Mouse (Mus musculus) cerebellum, postnatal 4 days (tissue): ENCODE data around the gene Hpse.

Experiments used
- DNase-seq, 2 experiments: peaks; one replicate each; pipeline ENCODE4 v3.0.0; 2022; ENCODE audit warnings: low spot score in 2 of 2, mixed read lengths in 1 of 2

Hpse gene

GRCm38 (mm10) chr5:100697398-100697797 lies 22.1 kb downstream of the Hpse start:
- DNase-seq, result no peak

DNA sequence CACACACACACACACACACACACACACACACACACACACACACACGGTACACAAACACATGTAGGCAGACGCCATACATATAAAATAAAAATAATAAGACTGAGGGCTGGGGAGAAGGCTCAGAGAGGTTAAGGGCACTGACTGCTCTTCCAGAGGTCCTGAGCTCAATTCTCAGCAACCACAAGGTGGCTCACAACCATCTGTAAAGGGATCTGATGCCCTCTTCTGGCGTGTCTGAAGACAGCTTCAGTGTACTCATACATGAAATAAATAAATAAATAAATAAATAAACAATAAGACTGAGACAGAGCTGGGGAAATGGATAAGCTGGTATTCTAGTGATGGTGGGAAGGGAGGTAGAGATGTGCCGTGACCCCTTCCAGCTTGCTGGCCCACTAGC lies 33.9 kb downstream of the Hpse start:
- DNase-seq, result no peak

DNA sequence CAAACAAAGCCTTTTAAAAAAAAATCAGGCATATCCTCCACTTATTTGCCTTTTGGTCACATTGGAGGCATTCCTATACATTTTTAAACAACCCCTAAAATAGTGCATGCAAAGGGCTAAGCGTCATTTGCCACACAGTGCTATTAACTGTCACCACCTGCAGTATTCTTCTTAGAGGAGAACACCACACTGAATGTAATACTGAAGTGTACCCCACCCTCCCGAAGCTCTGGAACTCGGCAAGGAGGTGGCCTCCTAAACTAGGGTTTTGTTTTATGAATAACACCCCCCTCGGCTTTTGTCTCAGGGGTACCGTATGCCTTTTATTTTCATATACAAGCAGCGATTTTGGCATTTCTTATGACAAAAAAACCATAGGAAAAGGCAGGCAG lies 39.0 kb downstream of the Hpse start:
- DNase-seq, result no peak

DNA sequence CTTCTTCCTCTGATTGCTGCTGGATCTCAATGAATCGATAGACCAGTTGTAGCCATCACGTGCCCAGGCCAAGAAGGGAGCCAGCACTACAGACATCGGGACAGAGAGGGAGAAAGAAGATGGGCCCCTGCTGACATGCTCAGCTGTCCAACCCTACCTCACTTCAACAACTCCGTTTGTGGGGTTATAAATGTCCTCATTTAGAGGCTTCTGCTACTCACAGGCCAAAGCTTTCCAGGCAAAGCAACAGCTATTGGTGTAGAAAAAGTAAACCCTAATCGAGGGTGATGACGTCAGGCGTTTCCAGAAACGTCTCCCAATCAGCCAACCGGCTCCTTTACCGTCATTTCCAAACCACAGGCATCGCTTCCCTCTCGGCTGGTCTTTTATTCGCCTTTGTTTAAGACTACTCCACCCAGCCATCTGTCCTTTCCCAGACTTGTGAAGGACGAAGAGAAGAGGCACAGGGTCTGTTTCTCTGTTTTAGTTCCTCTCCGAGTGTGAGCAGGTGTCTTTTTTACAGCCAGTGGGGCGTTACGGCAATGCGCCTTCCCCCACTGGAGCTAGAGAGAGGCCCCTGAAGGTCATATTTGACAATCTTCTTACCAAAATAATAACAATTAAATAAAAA lies 39.5 kb downstream of the Hpse start:
- no peak for DNase-seq

DNA sequence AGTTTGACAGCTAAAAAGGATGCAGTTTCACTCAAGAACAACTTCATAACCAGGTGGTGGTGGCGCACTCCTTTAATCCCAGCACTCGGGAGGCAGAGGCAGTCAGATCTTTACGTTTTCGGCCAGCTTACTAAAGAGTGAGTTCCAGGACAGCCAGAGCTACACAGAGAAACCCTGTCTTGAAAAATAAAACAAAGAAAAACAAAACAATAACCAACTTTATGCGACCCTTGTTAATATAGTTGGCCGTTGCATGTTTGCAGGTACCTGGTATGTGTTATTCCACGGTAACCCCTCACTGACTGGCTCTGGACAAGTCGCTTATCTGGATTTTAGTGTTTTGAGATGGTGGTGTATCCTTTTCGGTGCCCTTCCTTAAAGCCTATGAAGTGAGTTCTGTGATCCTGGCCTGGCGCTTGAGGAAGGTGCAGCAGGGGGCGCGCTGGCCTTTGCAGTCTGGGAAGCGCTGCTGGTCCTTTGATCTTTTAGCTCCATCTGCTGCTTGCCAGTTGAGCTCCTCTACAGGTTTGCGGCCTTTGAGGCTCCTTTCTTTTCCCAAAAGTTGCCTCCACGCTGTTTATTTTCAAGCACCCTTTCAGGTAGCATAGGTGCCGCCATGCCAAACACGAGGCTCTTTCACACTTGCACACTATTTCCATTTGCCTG lies 44.7 kb downstream of the Hpse start, which contains the start of gene Coq2:
Gene Coq2, minus strand, starts transcription at position 430 of the 666 bp plus-strand sequence.
- DNase-seq, result peak; percentile 54 to 73

DNA sequence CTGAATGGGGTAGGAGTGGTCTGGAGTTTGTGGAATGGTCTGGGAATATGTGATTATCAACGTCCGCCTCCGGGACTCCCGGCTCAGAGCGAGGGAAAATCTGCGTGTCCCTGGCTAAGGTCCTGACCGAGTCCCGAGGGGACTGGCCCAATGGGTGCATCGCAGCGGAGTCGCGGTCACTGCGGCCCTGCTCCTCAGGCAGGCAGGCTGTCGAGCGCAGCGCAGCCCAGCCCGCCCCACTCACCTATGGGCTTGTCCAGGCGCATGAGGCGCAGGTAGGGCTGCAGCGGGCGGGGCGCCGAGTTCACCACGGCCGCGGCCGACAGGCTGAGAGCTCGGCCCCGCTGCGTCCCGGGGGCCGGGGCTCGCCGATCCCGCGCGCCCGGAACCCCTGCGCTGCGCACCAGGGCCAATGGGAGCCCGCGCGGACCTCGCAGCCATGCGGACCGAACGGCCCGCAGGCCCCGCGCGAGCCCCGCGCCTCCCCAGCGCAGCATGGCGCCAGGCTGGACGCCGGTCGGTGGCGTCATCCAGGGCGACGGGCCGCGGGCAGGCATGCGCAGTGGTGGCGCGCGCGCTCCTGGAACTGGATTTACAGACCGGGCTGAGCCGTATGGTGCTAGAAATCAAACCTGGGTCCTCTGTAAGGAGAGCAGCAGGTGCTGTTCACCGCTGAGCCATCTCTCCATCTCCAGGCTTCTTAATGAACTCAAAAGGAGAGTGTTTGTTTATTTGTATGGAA lies 45.6 kb downstream of the Hpse start:
- peak; percentile 85 to 88 for DNase-seq

- DNase-seq, result no peak
Observed at GRCm38 (mm10) chr5:100672403-100672802, 47.1 kb downstream of the Hpse start.

- no peak for DNase-seq
Observed at GRCm38 (mm10) chr5:100671897-100672296, 47.6 kb downstream of the Hpse start.

GRCm38 (mm10) chr5:100671398-100671797 lies 48.1 kb downstream of the Hpse start:
- DNase-seq, result peak in 1 of 2 experiments; percentile 56

DNA sequence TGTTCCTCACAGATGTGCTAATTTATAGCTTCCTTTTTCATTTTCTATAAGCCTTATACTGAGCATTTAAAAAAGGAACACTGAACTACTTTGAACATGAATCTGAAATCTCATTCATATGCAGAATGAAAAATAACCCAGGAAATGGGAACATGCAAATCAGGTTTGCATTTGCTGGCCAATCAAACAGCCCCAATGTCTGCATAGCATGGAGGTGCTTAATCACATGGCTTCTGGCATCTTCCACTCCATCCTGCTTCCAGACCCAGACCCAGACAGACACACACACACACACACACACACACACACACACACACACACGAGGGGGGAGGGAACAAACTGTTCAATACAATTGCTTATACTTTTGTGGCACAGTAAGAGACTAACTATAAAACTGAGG lies 52.6 kb downstream of the Hpse start:
- no peak for DNase-seq

GRCm38 (mm10) chr5:100663854-100664253 lies 55.7 kb downstream of the Hpse start:
- no peak for DNase-seq

- DNase-seq, result no peak
Observed at GRCm38 (mm10) chr5:100663011-100663410, 56.5 kb downstream of the Hpse start.

- no peak for DNase-seq
Observed at GRCm38 (mm10) chr5:100658460-100658859, 61.1 kb downstream of the Hpse start.

GRCm38 (mm10) chr5:100656352-100656751 lies 63.2 kb downstream of the Hpse start:
- DNase-seq, result no peak

DNA sequence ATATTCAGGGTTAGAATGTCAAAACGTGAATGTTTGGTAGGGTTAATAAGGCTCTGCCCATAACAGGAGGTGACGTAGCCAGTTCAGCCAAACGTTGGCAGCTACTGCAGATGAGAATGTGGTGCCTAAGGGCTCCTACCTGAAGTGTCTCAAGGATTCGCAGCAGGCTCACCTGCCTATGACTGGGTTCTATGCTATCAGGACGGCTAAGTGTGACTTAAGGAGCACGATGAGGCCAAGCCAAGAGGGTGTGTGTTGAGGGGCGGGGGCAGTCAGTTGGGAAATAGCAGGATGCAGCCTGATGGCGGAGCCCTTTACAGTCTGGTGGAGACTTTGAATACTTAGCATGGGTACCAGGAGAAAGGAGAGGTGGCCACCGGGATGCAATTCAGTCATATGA lies 67.2 kb downstream of the Hpse start:
- DNase-seq, result no peak

- DNase-seq, result no peak
Observed at GRCm38 (mm10) chr5:100651486-100651885, 68.0 kb downstream of the Hpse start.

- no peak for DNase-seq
Observed at GRCm38 (mm10) chr5:100650969-100651368, 68.5 kb downstream of the Hpse start.

GRCm38 (mm10) chr5:100648546-100648945 lies 71.0 kb downstream of the Hpse start:
- DNase-seq, result no peak

- DNase-seq, result no peak
Observed at GRCm38 (mm10) chr5:100648046-100648445, 71.5 kb downstream of the Hpse start.

- DNase-seq, result no peak
Observed at GRCm38 (mm10) chr5:100646558-100646957, 73.0 kb downstream of the Hpse start.

DNA sequence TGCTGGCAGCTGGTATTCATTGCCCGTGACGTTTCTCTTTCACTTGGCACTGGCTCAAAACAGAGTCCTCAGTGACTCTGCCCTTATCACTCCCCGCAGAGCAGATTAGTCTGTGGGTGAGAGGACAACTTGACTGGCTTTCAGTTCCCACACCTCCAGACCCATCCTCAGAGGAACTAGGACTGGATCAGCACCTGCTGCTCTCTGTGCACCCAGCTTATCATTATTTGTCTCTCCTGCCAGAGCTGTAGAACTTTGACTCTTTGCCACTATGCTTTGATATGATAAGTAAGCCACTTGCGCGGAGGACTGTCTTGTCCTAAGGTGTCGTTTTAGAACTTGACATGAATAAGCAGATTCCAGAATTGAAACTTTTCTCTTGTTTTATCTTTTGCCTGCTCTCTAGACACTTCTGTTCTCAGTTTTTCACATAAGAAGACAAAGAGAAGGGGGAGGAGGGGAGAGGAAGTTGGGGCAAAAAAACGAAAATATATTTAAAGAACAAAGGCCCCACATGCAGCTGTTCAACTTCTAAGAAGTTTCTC lies 75.5 kb downstream of the Hpse start:
- no peak for DNase-seq

DNA sequence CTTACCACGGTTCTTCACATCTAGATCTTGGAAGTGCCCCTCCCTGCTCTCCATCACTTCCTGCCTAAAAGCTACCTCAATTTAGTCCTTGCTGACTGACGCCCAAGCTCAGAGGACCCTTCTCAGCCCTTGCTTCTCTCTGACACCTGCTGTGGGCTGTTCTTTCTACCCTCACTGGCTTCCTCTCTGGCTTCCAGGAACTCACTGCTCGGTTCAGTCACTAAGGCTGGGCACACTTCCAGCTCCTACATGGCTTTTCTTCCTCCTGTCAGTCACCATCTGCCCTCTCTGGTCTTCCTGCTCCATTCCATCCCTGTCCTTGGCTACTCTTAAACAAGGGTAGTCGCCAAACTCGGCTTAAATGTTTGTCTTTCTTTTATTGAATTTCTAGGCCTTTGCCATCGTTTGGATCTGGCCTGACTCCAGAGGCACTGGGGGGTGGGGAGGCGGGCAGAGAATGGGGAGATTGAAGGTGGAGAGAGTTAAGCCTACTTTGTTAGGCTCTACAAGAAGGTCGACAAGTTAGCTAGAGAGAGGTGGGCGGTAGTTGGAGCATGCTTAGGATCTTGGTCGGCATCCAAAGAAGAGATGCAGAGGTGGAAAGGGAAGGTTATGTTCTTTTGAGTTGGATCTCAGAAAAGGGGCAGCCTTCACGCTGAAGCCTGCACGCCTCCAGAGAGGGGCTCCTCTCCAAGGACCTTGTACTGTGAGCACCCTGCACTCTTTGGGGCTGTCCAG lies 76.1 kb downstream of the Hpse start:
- DNase-seq, result peak in 1 of 2 experiments; percentile 34
